Mouse (Mus musculus) hematopoietic stem cell, adult 5-6 weeks (primary cell): ENCODE measurements at regions not wholly inside any gene's neighbourhood (a gene's known extent, or its start where the extent isn't known, plus 50 kb on each side); places are given as distances from the start of the nearest gene placed in this dataset.

Experiments used
- ATAC-seq, 2 experiments: fragments of 125-278 bp in 1 of 2; replicated peaks in 1 of 2; 2 replicates each; pipeline ENCODE4 v1.8.0; 2016 to 2017; ENCODE audit warnings: inconsistent platforms in 2 of 2, mild to moderate bottlenecking in 2 of 2, moderate number of reproducible peaks in 2 of 2, low read depth in 1 of 2, moderate TSS enrichment in 1 of 2; ENCODE audit not compliant: low FRiP score in 2 of 2, poor library complexity in 2 of 2, severe bottlenecking in 2 of 2, insufficient read depth in 1 of 2, low TSS enrichment in 1 of 2

DNA sequence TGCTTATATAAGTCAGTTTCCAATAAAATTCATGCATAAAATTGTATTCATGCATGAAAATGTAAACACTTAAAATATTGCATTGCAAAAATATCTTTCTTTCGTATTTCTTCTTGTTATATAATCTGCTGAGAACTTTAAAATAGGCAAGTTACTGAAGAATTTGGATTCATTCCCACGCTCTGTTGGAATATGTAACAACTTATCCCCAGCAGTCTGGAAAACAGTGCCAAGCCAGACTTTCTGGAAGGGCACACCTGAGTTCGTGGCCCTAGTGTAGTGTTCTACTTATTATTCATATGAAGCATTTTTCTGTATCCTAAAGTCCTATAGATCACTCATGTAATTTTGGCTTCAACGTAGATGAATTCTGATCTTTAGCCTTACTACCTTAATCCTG lies 1025.6 kb downstream of the Tlr4 start:
- ATAC-seq, result no peak

DNA sequence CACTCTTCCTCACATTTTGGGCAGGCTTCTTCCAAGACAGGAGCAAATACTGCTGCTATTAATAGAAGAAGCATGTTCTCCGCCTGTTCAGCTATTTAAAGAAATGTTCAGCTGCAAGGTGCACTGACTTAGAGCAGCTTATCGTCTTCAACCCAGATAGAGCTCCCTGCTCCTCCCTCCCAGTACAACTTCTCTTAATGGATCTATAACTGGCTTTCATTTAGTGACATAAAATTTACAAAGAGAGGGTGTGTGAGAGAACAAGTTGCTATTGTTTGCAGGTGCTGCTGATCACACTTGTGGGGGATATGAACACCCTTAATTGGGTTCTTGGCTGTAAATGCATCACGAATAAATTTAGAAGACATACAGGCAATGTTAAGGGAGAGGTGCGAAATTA lies 1006.0 kb downstream of the Tlr4 start:
- no peak for ATAC-seq

DNA sequence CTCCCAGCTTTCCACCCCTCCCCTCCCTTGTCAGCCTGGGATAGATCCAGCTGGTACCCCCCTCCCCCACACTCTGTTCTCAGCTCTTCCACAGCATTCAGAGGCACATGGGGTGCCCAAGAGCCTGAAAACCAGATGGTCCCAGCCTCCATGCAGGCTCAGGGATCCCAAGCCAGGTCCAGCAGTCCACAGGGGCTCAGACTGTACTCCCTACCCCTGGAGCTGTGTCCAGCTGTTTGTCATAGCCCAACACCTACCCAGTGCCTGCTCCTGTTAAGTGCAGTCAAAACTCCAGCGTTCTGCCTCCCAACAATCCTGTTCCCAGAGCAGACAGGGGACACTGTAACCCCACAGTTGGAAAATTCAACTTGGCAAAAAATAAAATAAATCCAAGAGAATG lies 998.1 kb downstream of the Tlr4 start:
- no peak for ATAC-seq

DNA sequence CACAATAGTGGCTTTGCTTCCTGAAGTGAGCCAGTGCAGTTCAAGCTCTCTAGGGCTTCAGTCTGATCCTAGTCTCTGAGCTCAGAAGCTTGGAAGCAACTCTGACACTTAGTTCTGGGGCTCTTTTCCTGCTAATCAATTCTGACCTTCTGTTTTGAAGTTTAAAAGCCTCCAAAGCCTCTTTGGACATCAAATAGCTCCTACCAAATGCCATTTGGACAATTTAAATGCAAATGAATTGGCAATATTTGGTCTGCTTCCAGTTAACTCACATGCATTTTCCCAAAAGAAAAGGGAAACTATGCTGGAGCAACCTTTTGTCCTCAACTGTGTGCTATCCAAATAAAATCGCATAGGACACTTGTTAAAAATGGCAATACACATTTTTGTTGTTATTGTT lies 968.7 kb downstream of the Tlr4 start:
- ATAC-seq, result no peak
